Mouse (Mus musculus): ENCODE data around the gene Acly.

GRCm38 (mm10) chr11:100500241-100500640 lies 27.6 kb downstream of the Acly start:
- TF ChIP-seq CTCF (IDR thresholded peaks at IDR 0.05; ENCODE audit: low read depth, low read length), result no peak
- TF ChIP-seq EP300 (IDR thresholded peaks at IDR 0.05; ENCODE audit: insufficient read depth, low read depth, low read length), result no peak
- no peak for TF ChIP-seq POLR2A (IDR thresholded peaks at IDR 0.05; ENCODE audit: insufficient read depth, low read length)
